Mouse (Mus musculus) stomach, postnatal 0 days (tissue): Measurements from ENCODE around the gene Dtx3.

ENCODE experiments used
- CTCF ChIP-seq: IDR thresholded peaks from 2 replicates; pipeline ENCODE4 v1.5.1; 2016; ENCODE audit warnings: antibody characterized with exemption, low read depth, mild to moderate bottlenecking, moderate library complexity
- EP300 ChIP-seq: optimal IDR thresholded peaks from 2 replicates; pipeline ENCODE3; 2016; ENCODE audit warnings: antibody characterized with exemption

- no peak for TF ChIP-seq CTCF
- no peak for TF ChIP-seq EP300
Measured at GRCm38 (mm10) chr10:127166771-127167613, 28.5 kb downstream of the Dtx3 start.
